Mouse (Mus musculus): ENCODE data around the gene Paqr9.
A peak's percentile ranks its signal among the peaks of the same experiment; 100 is the strongest.

Paqr9 gene

DNA sequence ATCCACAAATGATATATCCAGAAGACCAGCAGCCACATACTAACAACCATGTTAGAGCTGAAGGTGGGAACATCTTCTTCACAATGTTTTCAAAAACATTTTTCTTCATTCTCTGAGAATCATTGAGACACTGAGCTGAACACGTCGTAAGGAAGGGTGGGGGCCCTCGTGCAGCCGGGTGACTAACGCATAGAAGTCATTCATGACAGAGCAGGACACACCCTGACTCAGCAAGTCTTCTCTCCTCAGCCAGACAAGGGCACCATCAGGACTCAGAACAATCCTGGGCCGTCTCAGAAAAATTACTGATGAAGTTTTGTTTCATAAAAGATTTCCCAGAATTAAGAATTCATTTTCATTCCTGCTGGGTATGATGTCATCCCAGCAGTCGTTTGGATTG lies 12.8 kb upstream of the Paqr9 start:
- DNase-seq (ENCODE audit: low spot score) = no peak

DNA sequence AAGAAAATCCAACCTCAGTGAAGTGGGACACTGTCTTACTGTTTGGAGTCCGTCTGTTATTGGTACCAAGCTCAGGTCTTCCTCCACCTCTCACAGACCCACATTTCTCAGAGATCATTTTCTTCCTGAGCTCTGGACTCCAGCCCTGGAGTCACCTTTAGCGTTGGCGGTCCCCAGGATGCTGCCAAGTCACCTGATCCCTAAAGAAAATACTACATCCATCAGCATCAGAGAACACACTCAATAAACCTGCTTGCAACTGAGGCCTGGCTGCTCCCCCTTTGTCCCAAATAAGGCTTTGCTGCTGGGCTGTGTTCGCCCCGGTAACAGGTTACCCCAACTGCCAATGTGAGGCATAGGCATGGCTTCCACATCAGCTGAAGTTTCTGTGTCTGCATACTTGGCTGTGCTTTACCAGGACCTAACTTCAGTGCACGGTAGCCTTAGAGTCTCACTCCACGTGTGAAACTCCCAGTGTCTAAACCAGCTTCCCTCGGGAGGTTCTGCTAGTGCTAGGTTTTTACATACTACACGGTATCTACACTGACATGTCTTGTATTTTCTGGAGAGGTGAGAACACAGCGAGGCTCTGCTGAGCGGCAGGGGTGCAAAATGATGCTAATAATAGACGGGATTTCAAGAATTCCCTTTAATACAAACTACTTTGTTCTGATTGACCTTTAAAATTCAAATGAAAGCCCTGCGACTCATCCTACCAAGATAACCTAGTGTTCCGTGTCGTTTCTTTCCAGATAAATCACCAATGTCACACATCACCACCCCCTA lies 9.6 kb upstream of the Paqr9 start:
- DNase-seq (ENCODE audit: low spot score) = no peak

DNA sequence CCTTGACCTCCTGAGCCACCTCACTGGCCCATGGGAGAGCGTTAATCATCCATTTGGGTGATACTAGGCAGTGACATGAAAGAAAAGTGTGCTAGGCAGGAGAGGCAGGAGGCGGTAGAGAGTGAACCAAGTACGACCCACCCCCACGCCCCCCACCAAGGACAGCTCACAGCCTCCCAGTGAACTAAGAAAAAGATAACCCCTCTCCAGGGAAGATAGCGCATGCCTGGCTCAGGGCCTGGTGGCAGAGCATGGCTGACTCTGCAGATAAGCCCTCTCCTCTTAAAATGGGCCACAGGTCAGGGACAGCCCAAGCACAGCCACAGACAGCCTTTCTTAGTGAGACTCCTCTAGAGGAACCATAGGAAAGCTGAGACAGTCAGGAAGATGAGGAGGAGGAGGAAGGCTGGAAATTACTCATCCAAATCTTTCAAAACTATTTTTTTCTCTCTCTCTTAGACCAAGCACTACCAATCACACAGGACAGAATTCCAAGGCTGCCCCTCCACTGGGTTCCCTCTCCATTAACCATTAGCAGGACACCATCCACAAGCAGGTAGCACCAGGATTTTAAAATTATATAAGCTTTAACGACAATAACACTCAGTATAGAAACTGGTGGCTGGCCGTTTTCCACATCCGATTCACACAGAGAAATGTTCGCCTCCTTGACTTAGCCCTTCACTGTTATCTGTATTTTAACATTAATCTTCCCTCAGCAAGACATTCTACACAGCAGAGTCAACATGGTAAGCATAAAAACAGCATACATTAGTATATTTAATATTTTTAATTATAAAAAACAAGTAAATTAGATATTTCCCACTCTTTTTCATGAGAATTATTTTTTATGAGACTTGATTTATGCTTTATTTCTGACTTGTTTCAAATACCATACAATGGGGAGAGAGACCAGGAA lies 8.3 kb upstream of the Paqr9 start:
- no peak for DNase-seq (ENCODE audit: low spot score)

DNA sequence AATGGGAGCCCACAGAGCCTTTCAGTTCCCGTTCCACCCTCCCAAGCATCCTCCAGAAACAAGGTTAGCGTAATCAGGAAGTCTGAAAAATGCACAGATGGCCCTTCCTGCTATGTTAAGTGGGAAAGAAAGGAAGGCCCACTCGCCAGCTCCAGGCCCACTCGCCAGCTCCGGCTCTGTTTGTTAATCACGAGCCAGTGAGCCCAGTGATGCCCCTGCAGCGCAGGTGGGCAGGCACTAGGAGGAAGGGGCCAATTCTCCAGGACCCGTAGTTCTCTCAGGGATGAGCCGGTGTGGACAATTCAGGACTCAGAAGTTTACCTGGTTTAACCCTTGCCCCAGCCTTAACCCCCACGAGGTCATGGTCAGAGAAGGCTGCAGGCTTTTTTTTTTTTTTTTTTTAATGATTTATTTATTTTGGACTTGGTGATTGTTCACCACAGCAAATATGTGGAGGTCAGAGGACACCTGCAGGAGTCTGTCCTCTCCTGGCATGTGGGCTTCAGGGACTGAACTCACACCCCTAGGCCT lies 7.2 kb upstream of the Paqr9 start:
- no peak for DNase-seq (ENCODE audit: low spot score)

DNA sequence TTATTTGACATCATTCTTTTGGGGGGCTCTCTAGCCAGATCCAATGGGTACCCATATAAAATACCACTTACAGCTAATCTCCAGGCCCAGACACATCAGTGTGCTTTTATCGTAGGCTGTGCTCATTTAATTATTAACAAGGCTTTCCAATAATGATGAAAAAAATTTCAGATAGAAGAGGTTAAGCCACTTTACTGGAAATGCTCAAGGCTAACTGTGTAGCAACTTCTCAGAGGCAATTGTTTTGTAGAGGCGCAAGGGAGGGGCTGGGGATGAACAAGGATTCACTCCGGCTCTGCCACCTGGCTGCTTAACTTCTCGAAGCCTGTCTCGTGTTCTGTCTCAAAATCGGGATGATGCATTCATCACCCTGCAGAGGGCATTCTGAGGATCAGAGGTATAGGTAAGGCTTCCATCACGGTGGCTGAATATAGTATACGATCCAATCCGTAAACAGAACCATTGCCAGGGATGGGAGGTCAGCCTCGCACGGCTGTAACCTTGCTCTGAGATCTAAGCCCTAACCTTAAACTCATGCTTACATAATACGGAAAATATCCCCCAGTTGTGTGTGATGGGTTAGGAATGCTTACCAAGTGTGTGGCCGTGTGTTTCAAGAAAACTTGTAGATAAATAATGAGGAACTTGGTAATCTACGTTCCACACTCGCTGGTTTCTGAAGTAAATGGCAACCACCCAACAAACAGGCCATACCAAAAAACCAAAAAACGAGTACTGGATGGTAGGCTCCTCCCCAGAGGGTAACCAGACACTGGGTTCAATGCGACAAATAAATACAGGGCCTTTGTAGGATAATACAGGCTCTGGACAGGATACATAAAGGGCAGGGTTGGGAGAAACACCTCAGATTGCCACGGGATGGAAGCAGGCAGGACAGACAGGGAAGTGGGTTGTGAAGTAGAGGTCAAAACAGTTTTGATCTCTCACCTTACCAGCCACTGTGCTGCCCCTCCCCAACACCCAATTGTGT lies 4.9 kb upstream of the Paqr9 start:
- no peak for DNase-seq (ENCODE audit: low spot score)

DNA sequence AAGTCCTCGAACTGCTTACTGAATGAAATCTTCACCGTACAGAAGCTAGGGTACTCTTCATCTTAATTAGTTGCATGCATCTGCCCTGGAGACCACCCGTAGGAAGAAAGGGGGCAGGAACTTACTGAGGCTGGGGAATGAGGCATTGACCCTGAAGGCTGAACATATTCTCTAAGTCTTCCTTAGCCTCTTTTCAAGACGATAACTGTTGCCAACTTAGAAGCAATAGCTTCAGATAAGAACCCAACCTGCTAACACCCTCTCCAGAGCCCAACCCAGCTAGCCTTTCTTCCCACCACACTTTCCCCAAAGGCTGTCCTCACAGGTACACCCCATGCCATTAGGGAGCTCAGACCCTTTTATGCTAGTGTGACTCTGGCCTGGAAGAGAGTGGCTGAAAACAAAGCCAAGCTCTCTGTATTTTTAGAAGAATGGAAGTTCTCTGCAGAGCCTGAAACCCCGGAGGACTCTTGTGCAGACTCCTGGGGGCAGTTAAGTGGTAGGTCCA lies 4.2 kb upstream of the Paqr9 start:
- no peak for DNase-seq (ENCODE audit: low spot score)

DNA sequence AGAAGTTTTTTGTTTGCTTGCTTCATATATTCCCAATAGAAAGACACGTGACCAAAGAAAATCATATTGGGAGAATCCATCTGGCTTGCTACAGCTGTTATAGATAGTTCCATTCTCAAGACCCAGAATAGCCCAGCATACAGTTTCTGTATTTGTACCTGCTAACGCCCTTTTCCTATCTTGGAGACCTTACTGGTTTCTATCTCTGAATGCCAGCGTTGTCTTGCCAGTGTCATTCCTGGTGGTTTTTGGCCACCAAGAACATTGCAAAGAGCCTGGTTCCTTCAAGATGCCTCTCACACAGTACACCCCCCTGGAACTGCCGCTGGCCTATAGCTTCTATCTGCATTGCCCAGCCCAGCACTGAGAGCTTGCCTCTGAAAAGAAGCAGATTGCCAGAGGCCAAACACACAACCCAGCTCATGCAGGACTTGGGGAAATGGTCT lies 3.4 kb upstream of the Paqr9 start:
- no peak for DNase-seq (ENCODE audit: low spot score)

DNA sequence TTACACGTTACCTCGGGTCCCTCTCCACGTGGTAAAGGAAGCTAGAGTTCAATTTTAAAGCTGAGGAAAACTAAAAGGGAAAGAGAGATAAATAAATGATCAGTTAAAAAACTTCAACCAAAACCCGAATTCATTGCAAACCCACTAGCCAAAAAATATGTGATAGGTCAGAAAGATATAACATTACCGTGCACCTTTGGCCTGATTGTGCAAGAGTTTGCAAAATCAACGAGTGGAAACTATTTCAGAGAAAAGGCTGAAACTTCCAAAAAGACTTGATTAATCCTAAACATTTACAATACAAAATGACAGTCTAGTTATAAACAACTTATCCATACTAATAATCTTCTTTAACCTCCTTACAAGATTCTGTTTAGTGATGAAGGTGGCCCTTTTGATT lies 1.7 kb upstream of the Paqr9 start:
- DNase-seq (ENCODE audit: low spot score) = no peak

DNA sequence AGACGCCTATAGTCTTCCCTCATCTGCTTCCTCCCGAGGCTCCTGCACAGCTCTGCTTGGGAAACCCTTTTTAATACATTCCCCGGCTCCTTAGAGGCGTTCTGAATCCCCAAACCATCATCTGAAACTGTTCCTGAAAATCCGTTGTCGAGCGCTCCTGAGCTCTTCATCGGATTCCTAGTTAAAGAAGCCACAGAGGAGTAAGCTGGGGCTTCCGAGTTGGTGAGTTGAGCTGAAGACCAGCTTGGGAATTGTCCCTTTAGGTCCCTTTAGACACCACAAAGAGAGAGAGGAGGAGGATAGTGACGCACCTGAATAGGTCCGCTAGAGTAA lies 765 bp upstream of the Paqr9 start:
- DNase-seq (ENCODE audit: low spot score) = no peak

DNA sequence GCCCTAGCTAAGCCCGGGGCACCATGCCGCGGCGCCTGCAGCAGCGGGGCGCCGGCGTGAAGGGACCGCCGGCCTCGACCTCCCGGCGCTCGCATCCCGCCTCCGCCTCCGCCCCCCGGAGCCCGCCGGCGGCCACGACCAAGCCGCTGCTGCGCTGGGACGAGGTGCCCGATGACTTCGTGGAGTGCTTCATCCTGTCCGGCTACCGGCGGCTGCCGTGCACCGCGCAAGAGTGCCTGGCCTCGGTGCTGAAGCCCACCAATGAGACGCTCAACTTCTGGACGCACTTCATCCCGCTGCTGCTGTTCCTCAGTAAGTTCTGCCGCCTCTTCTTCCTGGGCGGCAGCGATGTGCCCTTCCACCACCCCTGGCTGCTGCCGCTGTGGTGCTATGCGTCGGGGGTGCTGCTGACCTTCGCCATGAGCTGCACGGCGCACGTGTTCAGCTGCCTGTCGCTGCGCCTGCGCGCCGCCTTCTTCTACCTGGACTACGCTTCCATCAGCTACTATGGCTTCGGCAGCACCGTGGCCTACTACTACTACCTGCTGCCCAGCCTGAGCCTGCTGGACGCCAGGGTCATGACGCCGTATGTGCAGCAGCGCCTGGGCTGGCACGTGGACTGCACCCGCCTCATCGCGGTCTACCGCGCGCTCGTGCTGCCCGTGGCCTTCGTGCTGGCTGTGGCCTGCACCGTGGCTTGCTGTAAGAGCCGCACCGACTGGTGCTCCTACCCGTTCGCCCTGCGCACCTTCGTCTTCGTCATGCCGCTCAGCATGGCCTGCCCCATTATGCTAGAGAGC lies 679 bp downstream of the Paqr9 start:
- DNase-seq (ENCODE audit: low spot score) = no peak

DNA sequence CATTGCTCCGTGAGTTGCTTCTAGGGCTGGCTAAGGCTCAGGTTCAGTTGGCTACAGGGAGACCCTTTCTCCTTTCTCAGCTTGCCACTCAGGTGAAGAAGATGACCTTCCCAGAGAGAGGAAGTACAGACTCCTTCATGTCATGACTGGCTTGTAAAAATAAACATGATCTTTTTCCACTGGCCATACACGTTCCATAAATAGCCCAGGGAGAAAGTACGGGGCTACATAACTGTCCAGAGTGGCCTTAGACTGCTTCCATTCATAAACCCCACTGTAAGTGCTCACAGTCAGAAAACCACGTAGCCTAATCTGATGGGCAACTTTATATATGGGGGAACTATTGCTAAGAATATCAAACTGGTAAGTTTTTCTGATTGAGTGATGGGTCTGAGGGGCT lies 4.6 kb downstream of the Paqr9 start:
- DNase-seq (ENCODE audit: low spot score) = no peak

DNA sequence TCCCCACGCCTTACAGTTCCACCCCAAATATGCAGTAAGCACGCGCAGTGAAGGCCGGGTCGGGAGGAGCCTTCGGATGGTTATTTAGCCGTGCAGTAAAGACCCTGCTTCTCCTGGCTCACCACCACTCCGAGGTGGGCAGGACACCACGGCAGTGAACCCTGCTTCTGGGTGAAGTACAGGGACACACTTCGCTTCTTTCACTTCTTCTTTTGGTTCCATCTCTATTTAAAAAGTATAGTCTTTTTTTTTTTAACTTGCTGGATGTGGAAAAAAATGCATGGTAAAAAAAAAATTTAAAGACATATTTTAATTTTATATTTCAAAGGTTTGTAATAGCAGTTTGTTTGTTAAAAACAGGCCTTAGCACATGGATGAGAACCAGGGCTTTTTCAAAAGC lies 6.9 kb downstream of the Paqr9 start:
- no peak for DNase-seq (ENCODE audit: low spot score)

DNA sequence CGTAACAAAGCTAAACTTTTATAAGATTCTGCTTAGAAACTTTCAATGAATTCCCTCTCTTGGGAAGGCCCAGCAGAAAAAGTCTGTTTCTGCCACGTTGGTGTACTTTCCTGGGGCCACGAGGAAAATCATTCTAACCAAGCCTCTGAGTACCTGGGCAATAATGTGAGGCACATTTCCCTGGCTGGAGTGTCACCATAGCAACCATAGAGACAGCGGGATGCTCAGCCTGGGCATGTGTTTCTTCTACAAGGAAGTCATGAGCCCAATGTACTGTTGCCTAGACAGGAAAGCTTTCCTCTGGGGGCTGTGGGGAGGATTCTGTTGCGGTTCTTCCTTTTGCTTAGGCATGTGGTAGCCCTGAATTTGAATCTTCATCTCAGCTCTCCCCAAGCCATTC lies 7.5 kb downstream of the Paqr9 start:
- DNase-seq (ENCODE audit: low spot score) = no peak

DNA sequence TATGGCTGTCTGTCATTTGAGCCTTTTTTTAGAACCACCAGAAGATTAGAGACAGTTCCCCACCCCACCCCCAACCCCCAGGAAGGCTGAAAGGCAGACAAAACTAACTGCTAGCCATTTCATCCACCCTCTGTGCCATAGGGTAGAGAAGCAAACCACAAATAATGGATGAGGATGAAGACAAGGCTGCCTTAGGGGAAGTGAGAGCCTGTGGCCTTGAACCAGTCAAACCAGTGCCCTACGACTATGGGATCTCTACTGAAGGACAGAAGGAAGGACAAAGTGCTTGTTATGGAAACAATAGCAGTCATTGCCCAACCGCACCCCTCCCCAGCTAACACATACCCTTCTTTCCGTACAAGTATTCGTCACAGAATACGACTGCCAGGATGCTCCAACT lies 9.8 kb downstream of the Paqr9 start:
- DNase-seq (ENCODE audit: low spot score) = no peak

DNA sequence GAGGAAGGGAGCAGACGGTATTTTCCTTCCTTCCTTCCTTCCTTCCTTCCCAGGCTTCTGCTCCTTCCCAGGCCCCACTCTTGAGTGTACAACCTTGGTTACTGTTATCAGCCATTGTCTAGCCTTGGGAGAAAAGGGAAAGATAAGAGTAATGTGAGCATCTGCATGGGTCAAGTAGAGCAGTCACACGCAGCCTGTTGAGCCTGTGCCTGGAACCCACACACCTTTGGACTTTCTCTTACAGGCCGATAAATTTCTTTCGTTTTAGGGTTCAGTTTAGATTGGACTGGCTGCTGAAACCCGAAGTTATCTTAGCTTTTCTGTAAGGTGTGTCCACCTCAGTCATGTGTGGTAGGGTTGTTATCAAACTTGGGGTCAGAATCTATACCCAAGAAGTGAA lies 10.5 kb downstream of the Paqr9 start:
- no peak for DNase-seq (ENCODE audit: low spot score)

DNA sequence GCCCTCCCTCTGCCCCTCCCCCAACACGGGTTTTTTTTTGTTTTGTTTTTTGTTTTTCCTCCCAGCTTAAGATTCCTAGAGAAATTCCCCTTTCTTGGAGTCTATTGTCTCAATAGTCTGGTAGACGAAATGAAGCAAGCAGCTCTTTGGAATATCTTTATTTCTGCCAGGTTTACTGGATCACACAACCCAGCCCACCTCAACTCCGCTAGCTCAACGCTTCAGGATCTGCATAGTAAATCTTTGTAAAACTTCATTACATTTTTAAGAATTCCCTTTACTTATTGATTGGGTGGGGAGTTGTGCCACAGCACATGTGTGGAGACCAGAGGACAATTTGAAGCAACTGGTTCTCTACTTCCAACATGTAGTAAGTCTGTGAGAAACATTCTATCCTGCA lies 11.1 kb downstream of the Paqr9 start:
- DNase-seq (ENCODE audit: low spot score) = no peak

DNA sequence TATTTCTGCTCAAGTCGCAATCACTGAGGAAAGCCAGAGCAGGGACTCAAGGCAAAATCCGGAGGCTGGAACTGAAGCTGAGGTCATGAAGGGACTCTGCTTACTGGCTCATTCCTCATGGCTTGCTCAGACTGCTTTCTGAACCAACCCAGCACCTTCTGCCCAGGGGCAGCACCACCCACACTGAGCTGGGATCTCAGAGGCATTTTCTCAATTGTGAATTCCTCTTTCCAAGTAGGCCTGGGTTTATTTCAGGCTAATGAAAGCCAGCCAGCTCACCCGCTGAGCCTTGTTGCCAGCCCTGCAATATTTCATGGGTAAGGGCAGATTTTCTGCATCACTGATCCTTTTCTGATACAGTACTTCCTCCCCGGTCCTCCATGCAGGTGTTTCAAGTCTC lies 12.0 kb downstream of the Paqr9 start:
- peak; percentile 83 for DNase-seq (ENCODE audit: low spot score)

DNA sequence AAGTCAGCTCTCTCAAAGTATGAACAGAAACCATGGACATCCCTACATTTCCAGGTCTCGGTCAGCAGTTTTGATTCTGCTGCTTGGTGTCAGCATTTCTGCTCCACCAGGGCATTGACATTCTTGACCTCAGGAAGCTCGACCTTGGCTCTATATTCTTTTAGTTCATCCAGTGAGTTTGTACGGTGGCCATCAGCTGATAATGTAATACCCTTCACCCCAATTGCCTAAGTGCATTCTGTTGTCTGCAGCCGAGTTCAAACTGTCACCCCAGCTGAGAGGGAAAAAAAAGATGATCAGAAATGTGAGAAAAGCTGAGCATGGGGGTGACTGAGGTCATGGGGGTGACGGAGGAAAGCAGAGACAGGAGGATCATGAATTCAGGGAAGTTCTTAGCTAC lies 13.1 kb downstream of the Paqr9 start:
- DNase-seq (ENCODE audit: low spot score) = peak; percentile 42

DNA sequence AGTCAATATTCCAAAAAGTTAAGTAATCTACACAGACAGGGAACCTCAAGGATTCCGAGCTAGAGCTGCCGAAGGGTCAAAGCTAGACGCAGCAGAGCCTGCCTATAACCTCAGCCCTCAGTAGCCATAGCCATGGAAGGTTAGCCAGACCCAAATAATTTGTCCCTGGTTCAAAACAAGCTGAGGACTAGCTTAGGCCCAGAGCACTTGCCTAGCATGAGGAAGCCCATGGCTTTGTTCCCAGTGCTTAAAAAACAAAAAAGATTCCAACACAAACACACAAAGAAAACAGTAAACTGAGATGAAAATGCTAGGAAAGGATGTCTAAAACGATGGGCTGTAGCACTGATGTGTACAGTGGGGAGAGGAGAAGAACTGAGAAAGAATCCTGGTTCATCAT lies 14.7 kb downstream of the Paqr9 start:
- peak; percentile 48 for DNase-seq (ENCODE audit: low spot score)

DNA sequence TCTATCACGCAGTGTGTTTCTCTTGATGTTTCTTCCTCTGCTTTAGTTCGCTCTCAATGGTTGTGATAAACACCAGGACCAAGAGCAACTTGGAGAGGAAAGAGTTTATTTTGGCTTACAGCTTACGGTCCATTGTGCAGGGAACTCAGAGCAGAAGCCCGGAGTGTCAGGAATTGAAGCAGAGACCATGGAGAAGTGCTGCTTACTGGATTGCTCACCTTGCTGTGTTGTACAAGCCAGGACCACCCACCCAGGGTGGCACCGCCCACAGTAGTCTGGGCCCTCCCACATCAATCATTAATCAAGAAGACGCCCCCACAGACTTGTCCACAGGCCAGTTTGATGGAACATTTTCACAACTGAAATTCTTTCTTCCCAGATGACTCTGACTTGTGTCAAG lies 18.0 kb downstream of the Paqr9 start:
- DNase-seq (ENCODE audit: low spot score) = no peak

DNA sequence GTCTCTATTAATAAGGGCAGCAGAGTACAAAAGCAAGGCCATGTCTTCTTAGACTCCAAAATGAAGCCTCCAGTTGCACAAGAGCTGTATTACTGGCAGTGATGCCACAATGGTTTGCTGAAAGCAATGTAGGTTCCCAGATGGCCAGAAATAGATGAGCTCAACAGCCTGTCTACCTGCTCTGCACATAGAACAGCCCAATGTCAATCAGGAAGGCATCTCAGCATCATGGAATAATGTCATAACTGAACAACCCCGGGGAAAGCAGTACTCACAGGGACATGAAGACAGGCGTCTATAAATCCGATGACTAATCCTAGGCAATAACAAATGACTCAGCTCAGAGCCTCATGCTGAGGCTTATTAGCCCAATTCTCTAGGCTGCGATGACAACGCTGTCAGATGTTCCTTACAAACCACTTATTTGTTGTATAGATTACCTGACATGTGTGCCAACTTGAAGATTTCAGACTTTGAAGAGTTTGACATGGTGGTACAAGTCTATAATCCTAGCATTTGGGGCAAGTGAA lies 19.0 kb downstream of the Paqr9 start:
- DNase-seq (ENCODE audit: low spot score) = peak; percentile 23

All from adipocyte (in vitro differentiated cells).